Mouse (Mus musculus) thymus, adult 2 months (tissue): ENCODE measurements around the gene Gnas.

Experiments
- CTCF ChIP-seq: fragments of 200-500 bp; IDR thresholded peaks from 2 replicates; pipeline ENCODE4 v1.5.1; 2012; ENCODE audit warnings: mild to moderate bottlenecking, control low read depth, low read length, moderate library complexity, borderline replicate concordance; ENCODE audit not compliant: control insufficient read depth, poor library complexity, insufficient read depth; ENCODE audit errors: extremely low read depth
- POLR2A ChIP-seq: fragments of 200-500 bp; IDR thresholded peaks from 2 replicates; pipeline ENCODE4 v1.6.1; 2012; ENCODE audit warnings: mild to moderate bottlenecking, low read length, control low read depth, moderate library complexity; ENCODE audit not compliant: control insufficient read depth, poor library complexity, insufficient read depth; ENCODE audit errors: extremely low read depth

DNA sequence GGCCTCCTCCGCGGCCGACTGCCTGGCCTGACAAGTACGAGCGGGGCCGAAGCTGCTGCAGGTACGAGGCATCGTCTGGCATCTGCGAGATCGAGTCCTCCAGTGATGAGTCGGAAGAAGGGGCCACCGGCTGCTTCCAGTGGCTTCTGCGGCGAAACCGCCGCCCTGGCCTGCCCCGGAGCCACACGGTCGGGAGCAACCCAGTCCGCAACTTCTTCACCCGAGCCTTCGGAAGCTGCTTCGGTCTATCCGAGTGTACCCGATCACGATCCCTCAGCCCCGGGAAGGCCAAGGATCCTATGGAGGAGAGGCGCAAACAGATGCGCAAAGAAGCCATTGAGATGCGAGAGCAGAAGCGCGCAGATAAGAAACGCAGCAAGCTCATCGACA, 15.6 kb downstream of the Gnas start:
- TF ChIP-seq POLR2A (no peak), CTCF (no peak)
